Mouse (Mus musculus): Measurements from ENCODE around the gene Cd36.

GRCm38 (mm10) chr5:17810336-17810735, 78.3 kb downstream of the Cd36 start:
- no peak for TF ChIP-seq CTCF (IDR thresholded peaks at IDR 0.05; ENCODE audit: extremely low read depth, insufficient read depth, insufficient read length, insufficient replicate concordance)
- no peak for TF ChIP-seq POLR2A (IDR thresholded peaks at IDR 0.05; ENCODE audit: low read depth, low read length)

Measured in spleen, adult 2 months (tissue).